Mouse (Mus musculus) hindbrain, embryonic 16.5 days (tissue): ENCODE data around the gene Mbip. TPM values are rescaled to one million over a fixed set of nuclear protein-coding genes. Genes with fewer than 3 reads are reported as not detected.

ENCODE experiments used
- ATAC-seq: fragments of 200-750 bp; cut with Nextera tagmentation; 2 replicates; pipeline ENCODE4 v1.8.0; 2017; ENCODE audit warnings: moderate TSS enrichment, moderate library complexity
- H3K27ac ChIP-seq: fragments of 300-500 bp; sonication (generic); 2 replicates; pipeline ENCODE4 v1.5.1; 2014; ENCODE audit warnings: low read depth, mild to moderate bottlenecking, control low read depth, low read length, moderate library complexity
- H3K27me3 ChIP-seq: fragments of 300-500 bp; sonication (generic); replicated peaks from 2 replicates; pipeline ENCODE4 v1.6.1; 2014; ENCODE audit warnings: low read length; ENCODE audit not compliant: control insufficient read depth, insufficient read depth
- H3K36me3 ChIP-seq: fragments of 300-500 bp; sonication (generic); 2 replicates; pipeline ENCODE4 v1.6.1; 2014; ENCODE audit warnings: mild to moderate bottlenecking, low read length, moderate library complexity, mixed read lengths; ENCODE audit not compliant: control insufficient read depth, insufficient read depth
- H3K4me1 ChIP-seq: fragments of 300-500 bp; sonication (generic); 2 replicates; pipeline ENCODE4 v1.6.1; 2014; ENCODE audit warnings: low read depth, low read length; ENCODE audit not compliant: control insufficient read depth, insufficient read depth
- H3K4me2 ChIP-seq: fragments of 300-500 bp; sonication (generic); 2 replicates; pipeline ENCODE4 v1.6.1; 2014; ENCODE audit warnings: mild to moderate bottlenecking, low read length, control low read depth, moderate library complexity
- H3K4me3 ChIP-seq: fragments of 300-500 bp; sonication (generic); 2 replicates; pipeline ENCODE4 v1.5.1; 2014; ENCODE audit warnings: mild to moderate bottlenecking, low read length, control low read depth, moderate library complexity
- H3K9ac ChIP-seq: fragments of 300-500 bp; sonication (generic); 2 replicates; pipeline ENCODE4 v1.6.1; 2014; ENCODE audit warnings: low read depth, mild to moderate bottlenecking, control low read depth, low read length, moderate library complexity
- H3K9me3 ChIP-seq: fragments of 300-500 bp; sonication (generic); 2 replicates; pipeline ENCODE4 v1.6.1; 2014; ENCODE audit warnings: mild to moderate bottlenecking, low read length, moderate library complexity; ENCODE audit not compliant: control insufficient read depth
- WGBS: fragments of 180-500 bp; shearing (Covaris S2); extraction: QIAGEN DNeasy Blood & Tissue Kit; methylation state at CpG from one replicate; pipeline ENCODE4 v1.1.7; 2014; 5-methylcytosine and 5-hydroxymethylcytosine counted together
- polyA plus RNA-seq: library from polyadenylated mRNA; unstranded; fragments of >200 nt; fragmentation: Nextera tagmentation; extraction: Ambion mirVana; gene quantifications from 2 replicates; pipeline ENCODE4 v1.2.1, GENCODE M21; 2015

Mbip gene
- polyA plus RNA-seq, result 34.9 and 38.1 TPM in 2 replicates

DNA sequence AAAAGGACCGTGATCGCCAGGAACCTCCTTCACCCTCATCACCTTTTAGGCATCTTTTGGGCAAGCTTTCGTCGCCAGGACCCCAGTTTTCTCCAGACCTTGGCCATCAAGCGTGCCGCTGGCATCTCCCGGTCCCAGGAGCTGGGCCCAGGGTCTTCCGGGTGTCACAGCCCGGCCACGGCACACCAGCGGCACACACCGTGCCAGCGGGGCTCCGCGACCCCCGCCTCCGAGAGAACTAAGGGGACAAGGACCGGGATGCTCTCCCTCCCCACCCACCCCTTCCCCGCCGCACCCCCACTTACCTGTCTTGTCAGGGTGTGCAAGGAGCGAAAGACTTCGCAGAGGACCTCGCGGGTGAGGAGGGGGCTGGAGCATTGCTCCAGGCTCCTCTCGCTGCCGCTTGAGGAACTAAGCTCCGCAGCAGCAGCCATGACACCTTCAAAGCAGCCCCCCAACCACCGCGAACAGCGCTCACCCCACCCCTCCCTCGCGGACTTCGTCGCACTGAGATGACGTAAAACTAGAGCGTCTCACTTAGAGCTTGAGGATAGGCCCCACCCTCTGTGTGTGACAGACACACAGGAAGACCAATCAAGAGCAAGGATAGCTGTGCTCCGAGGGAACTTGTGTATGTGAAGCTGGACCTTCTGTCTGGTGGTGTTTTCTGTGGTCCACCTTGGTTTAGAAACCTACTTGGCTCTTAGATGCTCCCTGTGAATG, at the start of gene Mbip:
TSS of gene Mbip (minus strand) at position 528 of the 723 bp plus-strand sequence.
- Histone ChIP-seq H3K36me3 (no peaks in the 10 kb centered on the region), H3K4me2 (peak within 1 kb of the TSS; percentile 59), H3K4me1 (peaks cover 6% of the 10 kb centered on the region), H3K9ac (peak within 1 kb of the TSS; percentile 96), H3K27me3 (no peaks in the 10 kb centered on the region), H3K4me3 (peak within 1 kb of the TSS; percentile 92), H3K27ac (peak within 1 kb of the TSS; percentile 49), H3K9me3 (no peaks in the 10 kb centered on the region)
- under 1% methylated on average over 36 of the region's 37 CpGs for WGBS
- ATAC-seq, result peak; percentile 100

DNA sequence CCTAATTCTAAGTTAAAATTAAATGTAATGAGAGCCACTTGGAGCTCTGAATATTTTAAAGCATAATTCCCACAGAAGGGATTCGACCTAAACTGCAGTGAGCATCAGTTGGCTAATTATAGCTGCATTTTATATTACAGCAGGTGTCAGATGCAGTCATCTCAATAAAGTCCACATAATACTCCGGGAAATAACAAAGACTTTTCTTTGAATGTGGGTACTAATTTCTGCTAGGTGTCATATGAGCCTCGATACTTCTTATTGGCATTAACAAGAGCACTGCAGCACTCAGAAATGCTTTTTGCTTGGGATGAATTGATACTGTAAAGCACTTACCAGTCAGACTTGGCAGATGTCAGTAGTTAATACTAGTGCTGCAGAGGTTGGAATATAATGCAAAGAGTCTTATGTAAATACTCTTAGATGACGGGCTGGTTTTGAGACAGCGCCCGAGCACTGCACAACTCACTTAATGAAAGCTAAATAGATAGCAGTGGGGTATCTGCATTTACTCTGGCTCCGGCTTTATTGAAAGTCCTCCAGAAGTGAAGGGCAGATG, 42.0 kb upstream of the Mbip start:
- no peak overlapping the region for H3K27ac ChIP-seq
- H3K36me3 ChIP-seq, result no peaks in the 10 kb centered on the region
- 29% methylated on average over 7 of the region's 7 CpGs for WGBS
- H3K9ac ChIP-seq, result no peak overlapping the region
- H3K4me3 ChIP-seq, result no peak overlapping the region
- H3K9me3 ChIP-seq, result no peaks in the 10 kb centered on the region
- H3K4me1 ChIP-seq, result peaks cover 3% of the 10 kb centered on the region; the same call in 1 of the 2 replicates
- no peaks in the 10 kb centered on the region for H3K27me3 ChIP-seq
- peak; percentile 30; the same call in 1 of the 2 replicates for ATAC-seq
- peak overlapping the region; percentile 33; the same call in 1 of the 2 replicates for H3K4me2 ChIP-seq

DNA sequence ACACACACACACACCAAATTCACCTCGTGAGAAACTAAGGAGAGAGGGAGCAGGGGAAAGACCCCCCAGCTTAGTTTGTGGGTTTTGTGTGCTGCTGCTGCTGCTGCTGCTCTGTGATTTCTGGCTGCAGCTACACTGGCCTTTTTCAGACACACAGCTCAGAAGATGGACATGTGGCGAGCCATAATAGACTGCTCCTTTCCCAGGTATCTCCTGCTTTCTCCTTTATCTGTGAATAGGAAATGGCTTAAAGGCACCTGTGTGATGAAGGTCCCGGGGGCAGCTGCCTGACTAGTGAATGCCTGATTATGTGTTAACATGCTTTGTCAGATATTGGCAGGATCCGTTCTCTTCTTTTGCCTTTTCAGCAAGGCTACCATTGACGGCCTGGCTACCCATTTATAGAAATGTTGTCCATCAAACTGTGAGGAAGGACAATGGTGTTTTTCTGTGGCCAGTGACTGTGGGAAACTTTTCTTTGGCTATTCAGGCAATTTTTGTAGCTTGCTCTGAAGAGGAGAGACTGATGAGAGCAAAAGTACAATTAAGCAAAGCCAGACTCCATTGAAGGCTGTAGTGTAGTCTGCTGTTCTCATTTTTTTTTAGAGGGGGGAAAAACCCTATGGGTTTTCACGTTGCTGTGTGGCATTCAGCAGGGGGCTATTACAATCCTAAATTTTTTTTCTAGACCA, 41.4 kb upstream of the Mbip start:
- peaks cover 3% of the 10 kb centered on the region; the same call in 1 of the 2 replicates for H3K4me1 ChIP-seq
- H3K27ac ChIP-seq, result no peak overlapping the region
- H3K36me3 ChIP-seq, result no peaks in the 10 kb centered on the region
- no peak overlapping the region for H3K9ac ChIP-seq
- no peaks in the 10 kb centered on the region for H3K27me3 ChIP-seq
- peak; percentile 37; the same call in 1 of the 2 replicates for ATAC-seq
- no peak overlapping the region for H3K4me2 ChIP-seq
- no peaks in the 10 kb centered on the region for H3K9me3 ChIP-seq
- WGBS, result 29% methylated on average over 6 of the region's 6 CpGs
- H3K4me3 ChIP-seq, result no peak overlapping the region

DNA sequence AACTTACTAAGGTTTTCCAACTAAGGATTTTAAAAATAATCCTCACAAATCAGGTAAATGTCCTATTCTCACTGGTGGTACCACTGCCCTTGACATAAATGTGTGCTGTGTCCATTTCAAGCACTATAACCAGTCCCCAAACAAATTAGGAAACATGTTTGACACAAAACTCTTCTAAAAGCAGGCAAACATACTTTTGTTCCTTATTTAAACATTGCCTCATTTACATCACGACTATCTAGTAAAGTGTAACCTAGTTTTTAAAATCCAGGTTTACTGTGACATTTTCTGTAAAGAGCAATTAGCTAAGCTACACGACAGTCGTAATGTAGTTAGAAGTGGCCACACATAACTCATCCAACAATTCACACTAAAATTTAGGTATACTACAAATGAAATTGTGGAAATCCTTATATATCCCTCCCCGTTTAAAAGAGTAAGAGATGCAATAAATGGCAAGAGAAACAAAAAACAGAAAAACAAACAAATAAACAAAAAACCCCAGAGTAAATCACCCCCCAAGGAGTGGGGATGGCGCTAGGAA, 851 bp downstream of the Mbip start:
- H3K27ac ChIP-seq, result no peak overlapping the region
- no peaks in the 10 kb centered on the region for H3K27me3 ChIP-seq
- H3K4me1 ChIP-seq, result peaks cover 6% of the 10 kb centered on the region
- peak overlapping the region; percentile 92 for H3K4me3 ChIP-seq
- H3K4me2 ChIP-seq, result peak overlapping the region; percentile 58
- no peaks in the 10 kb centered on the region for H3K36me3 ChIP-seq
- ATAC-seq, result no peak
- peak overlapping the region; percentile 96 for H3K9ac ChIP-seq
- 6% methylated on average over 5 of the region's 5 CpGs for WGBS
- H3K9me3 ChIP-seq, result no peaks in the 10 kb centered on the region

DNA sequence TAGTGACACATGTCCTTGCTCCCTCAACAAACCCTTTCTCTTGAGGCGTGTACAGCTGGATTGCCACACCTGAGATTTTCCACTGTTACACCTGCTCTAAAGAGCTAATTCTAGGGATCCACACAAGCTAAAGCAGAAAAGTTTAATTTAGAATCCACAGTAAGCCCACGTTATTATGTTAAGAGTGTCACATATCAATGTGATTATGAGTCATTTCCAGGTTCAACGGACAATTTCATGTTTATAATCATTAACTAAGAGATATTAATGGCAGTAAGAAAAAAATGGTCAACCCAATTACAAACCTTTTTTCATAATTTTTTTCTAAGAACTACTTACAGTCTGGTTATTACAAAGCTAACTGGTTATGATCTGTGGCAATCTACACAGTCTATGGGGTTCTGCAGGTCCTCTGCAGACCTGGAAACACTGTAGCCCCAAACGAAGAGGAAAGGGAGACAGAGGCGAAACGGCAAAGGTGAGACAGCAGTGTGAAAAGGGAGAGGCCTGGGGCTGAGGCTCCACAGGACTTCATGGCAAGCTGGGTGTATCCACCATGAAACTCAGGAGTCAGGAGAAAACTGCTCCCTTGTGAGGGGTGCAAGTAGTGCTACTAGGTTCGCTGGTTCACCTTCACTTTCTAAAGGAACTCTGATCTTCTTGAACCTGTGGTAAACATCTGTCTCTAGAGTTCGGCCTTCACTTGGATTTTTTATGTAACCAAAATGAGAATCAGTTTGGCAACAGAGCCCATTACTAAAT, 6.2 kb downstream of the Mbip start:
- H3K4me1 ChIP-seq, result peaks cover 3% of the 10 kb centered on the region; the same call in 1 of the 2 replicates
- 81% methylated on average over 8 of the region's 8 CpGs for WGBS

DNA sequence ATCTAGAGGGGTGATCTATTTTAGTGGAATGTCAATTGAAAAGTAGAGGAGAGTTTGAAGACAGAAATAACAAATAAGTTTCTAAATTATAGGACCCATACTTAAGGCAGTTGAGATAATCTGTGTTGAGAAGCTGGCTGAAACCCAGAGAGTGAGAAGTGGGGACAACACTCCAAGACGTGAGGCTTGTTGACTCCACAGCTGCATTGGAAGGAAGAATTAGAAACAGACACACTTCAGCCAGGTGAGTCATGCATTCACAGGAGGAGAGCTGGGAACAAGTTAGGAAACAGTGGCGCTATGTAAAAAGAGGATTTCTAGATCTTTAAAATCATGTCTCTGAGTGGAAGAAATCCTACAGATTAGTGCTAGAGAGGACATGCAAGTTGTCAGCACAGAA, 12.2 kb downstream of the Mbip start:
- Histone ChIP-seq H3K4me2 (no peak overlapping the region), H3K9ac (no peak overlapping the region), H3K27me3 (no peaks in the 10 kb centered on the region), H3K4me1 (no peaks in the 10 kb centered on the region), H3K36me3 (peaks cover 21% of the 10 kb centered on the region), H3K27ac (no peak overlapping the region), H3K4me3 (no peak overlapping the region), H3K9me3 (no peaks in the 10 kb centered on the region)
- WGBS, result 90% methylated on average over 2 of the region's 2 CpGs
- ATAC-seq, result no peak

More for the DNA sequence above, 6.2 kb downstream of the Mbip start:
- peaks cover 15% of the 10 kb centered on the region for H3K36me3 ChIP-seq
- no peak overlapping the region for H3K27ac ChIP-seq
- H3K9me3 ChIP-seq, result no peaks in the 10 kb centered on the region
- no peak overlapping the region for H3K4me2 ChIP-seq
- no peak overlapping the region for H3K4me3 ChIP-seq
- no peak overlapping the region for H3K9ac ChIP-seq
- ATAC-seq, result no peak
- no peaks in the 10 kb centered on the region for H3K27me3 ChIP-seq

DNA sequence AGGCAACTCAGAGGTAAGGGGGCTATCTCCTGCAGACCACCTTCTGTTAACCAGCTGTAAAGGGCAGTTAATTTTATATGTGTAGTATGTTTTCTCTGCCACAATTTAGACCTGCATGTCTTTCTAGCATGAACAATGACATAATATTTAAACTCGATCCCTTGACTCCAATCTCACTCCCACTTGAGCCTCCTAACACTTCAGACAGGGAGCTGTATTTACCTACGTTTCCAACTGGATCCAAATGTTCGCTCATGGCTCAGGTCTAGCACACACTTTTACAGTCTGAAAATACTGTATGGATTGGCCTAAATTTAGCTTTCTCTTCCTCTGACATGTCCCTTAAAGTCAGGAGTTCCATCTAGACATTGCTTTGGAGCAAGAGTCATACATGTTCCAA, 13.2 kb downstream of the Mbip start:
- no peak overlapping the region for H3K4me3 ChIP-seq
- H3K4me2 ChIP-seq, result no peak overlapping the region
- WGBS, result 95% methylated on average over 3 of the region's 3 CpGs
- no peak for ATAC-seq
- no peaks in the 10 kb centered on the region for H3K9me3 ChIP-seq
- H3K4me1 ChIP-seq, result no peaks in the 10 kb centered on the region
- H3K27me3 ChIP-seq, result no peaks in the 10 kb centered on the region
- no peak overlapping the region for H3K9ac ChIP-seq
- H3K27ac ChIP-seq, result no peak overlapping the region
- H3K36me3 ChIP-seq, result peaks cover 27% of the 10 kb centered on the region

DNA sequence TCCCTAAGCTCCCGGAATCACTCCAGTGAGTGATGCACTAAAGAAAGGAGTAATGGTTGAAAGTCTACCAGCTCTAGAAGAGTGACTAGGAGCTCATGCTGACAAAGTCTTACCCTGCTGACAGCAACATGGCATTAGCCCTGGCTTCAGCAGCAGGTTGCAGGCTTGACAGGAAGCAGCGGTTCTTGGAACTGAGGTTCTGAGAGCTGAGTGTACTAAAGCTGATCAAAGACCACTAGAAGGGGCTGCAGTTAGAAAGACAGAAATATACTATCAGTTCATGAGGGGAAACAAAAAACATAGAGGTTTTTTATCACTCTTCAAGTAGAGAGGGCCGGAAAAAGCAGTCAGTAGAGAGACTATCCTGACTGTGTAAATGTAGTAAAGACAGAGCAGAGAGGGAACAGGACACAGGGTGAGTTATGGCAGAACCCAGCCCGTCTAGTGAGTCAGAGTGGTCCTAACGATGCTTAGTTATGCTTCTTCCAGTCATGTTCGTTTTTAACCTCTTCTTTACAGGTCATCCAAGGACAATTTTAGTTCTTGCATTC, 18.2 kb downstream of the Mbip start:
- Histone ChIP-seq H3K27ac (no peak overlapping the region), H3K4me3 (no peak overlapping the region), H3K4me2 (no peak overlapping the region), H3K27me3 (no peaks in the 10 kb centered on the region), H3K9ac (no peak overlapping the region), H3K4me1 (no peaks in the 10 kb centered on the region), H3K36me3 (peaks cover 16% of the 10 kb centered on the region), H3K9me3 (no peaks in the 10 kb centered on the region)
- WGBS, result 90% methylated on average over 6 of the region's 6 CpGs
- ATAC-seq, result no peak
